Mouse (Mus musculus): ENCODE measurements around the gene Myo10.

- TF ChIP-seq POLR2A (IDR thresholded peaks at IDR 0.05; ENCODE audit: extremely low read depth, insufficient read depth, low read length) (no peak), CTCF (IDR thresholded peaks at IDR 0.05; ENCODE audit: low read depth, low read length) (no peak)
These were observed 239.6 kb downstream of the Myo10 start for GRCm38 (mm10) chr15:25861900-25862299.

Measured in liver, adult 2 months (tissue).